Mouse (Mus musculus): ENCODE results near the gene Vps13a. TPM values are rescaled to one million over a fixed set of nuclear protein-coding genes. Genes with fewer than 3 reads are reported as not detected.
A peak's percentile ranks its signal among the peaks of the same experiment; 100 is the strongest.

The Vps13a gene
- total and polyA plus RNA-seq, 3 experiments, result 21.5 to 335 (median 29.7) TPM

DNA sequence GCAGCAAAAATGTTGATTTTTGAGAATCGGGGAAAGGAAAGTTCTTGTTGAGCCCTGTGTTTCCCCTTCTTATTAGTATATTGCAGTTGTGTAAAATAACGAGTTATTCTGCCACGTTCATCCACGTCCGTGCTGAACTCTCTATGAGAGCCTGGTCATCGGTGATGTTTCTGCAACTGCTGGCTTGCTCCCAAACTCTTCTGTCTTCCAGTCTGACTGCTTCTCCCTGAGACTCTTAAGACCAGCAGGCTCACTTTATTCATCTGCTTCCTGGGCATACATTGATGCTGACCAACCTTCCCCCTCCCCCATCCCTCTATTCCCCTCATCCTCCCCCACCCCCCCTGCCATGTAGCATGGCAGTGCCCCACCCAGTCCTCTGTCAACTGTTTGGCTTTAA lies 183.5 kb downstream of the Vps13a start:
- no peak overlapping the region for H3K9ac ChIP-seq (ENCODE audit: control insufficient read depth, low read depth, low read length, poor library complexity, severe bottlenecking)
- H3K9me3 ChIP-seq (replicated peaks; ENCODE audit: insufficient read depth, low read length), result no peaks in the 10 kb centered on the region
- H3K79me2 ChIP-seq (ENCODE audit: control insufficient read depth, insufficient read depth, low read length, poor library complexity), result no peaks in the 10 kb centered on the region
- H3K36me3 ChIP-seq (ENCODE audit: control insufficient read depth in 1 of 2, insufficient read depth in 2 of 2, low read length in 2 of 2), result no peaks in the 10 kb centered on the region
- TF ChIP-seq ZC3H11A (IDR thresholded peaks at IDR 0.05; ENCODE audit: low read depth, low read length) (no peak), CHD1 (IDR thresholded peaks at IDR 0.05; ENCODE audit: low read depth, low read length) (no peak), MEF2A (IDR thresholded peaks at IDR 0.05; ENCODE audit: extremely low read depth, insufficient replicate concordance, low read depth, low read length, poor library complexity, severe bottlenecking) (no peak)
- no peaks in the 10 kb centered on the region for H3K4me1 ChIP-seq (ENCODE audit: control insufficient read depth in 1 of 2, insufficient read depth in 2 of 2, low read length in 2 of 2)
- no peak overlapping the region for H3K4me3 ChIP-seq (ENCODE audit: control insufficient read depth in 1 of 2, insufficient read depth in 1 of 2, low read depth in 2 of 2, low read length in 2 of 2)
- no peak for DNase-seq (ENCODE audit: low read depth, low spot score)
- peaks cover 0 to 3% of the 10 kb centered on the region in 2 experiments; a peak in 2 of 4 replicates for H3K27me3 ChIP-seq (ENCODE audit: control insufficient read depth in 1 of 2, insufficient read depth in 2 of 2, low read length in 2 of 2)
- no peak overlapping the region for H3K27ac ChIP-seq (ENCODE audit: control insufficient read depth, low read depth, low read length)

DNA sequence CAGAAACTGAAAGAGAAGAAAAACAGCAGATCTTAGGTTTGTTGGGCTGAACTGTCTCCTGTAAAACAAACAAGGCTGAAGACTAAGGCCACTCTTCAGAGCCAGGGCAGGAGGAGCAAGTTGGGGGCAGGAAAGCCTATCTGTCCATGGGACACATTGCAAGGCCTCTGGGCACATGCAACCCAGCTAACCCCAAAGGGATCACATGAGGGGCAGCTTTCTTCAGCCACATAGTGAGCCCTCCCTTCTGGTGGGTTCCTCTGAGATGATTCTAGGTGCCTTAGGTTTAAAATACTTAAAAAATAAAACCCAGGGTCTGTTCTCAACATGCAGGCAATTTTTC lies 186.8 kb downstream of the Vps13a start:
- no peak for DNase-seq (ENCODE audit: low read depth, low spot score)
- no peaks in the 10 kb centered on the region for H3K4me1 ChIP-seq (ENCODE audit: control insufficient read depth in 1 of 2, insufficient read depth in 2 of 2, low read length in 2 of 2)
- peaks cover 0 to 3% of the 10 kb centered on the region in 2 experiments; a peak in 3 of 4 replicates for H3K27me3 ChIP-seq (ENCODE audit: control insufficient read depth in 1 of 2, insufficient read depth in 2 of 2, low read length in 2 of 2)
- H3K79me2 ChIP-seq (ENCODE audit: control insufficient read depth, insufficient read depth, low read length, poor library complexity), result no peaks in the 10 kb centered on the region
- H3K27ac ChIP-seq (ENCODE audit: control insufficient read depth, low read depth, low read length), result no peak overlapping the region
- TF ChIP-seq CHD2 (IDR thresholded peaks at IDR 0.05; ENCODE audit: low read length) (no peak), POLR2A (IDR thresholded peaks at IDR 0.05; ENCODE audit: control insufficient read depth in 1 of 2, insufficient read depth in 1 of 2, low read depth in 1 of 2, low read length in 2 of 2, poor library complexity in 1 of 2) (no peak), CHD1 (IDR thresholded peaks at IDR 0.05; ENCODE audit: low read depth, low read length) (no peak), GABPA (IDR thresholded peaks at IDR 0.05; ENCODE audit: low read depth, low read length) (no peak), RAD21 (IDR thresholded peaks at IDR 0.05; ENCODE audit: low read depth, low read length) (no peak), JUND (IDR thresholded peaks at IDR 0.05; ENCODE audit: low read depth, low read length) (no peak), TCF12 (IDR thresholded peaks at IDR 0.05; ENCODE audit: low read depth, low read length) (no peak), MYC (IDR thresholded peaks at IDR 0.05; ENCODE audit: low read depth, low read length) (no peak), BHLHE40 (IDR thresholded peaks at IDR 0.05; ENCODE audit: borderline replicate concordance, low read depth, low read length) (no peak), USF2 (IDR thresholded peaks at IDR 0.05; ENCODE audit: borderline replicate concordance in 1 of 2, insufficient read depth in 1 of 2, low read depth in 1 of 2, low read length in 2 of 2) (no peak), ZC3H11A (IDR thresholded peaks at IDR 0.05; ENCODE audit: low read depth, low read length) (no peak)
- no peaks in the 10 kb centered on the region for H3K36me3 ChIP-seq (ENCODE audit: control insufficient read depth in 1 of 2, insufficient read depth in 2 of 2, low read length in 2 of 2)
- no peaks in the 10 kb centered on the region for H3K9me3 ChIP-seq (replicated peaks; ENCODE audit: insufficient read depth, low read length)
- H3K9ac ChIP-seq (ENCODE audit: control insufficient read depth, low read depth, low read length, poor library complexity, severe bottlenecking), result no peak overlapping the region
- no peak overlapping the region for H3K4me3 ChIP-seq (ENCODE audit: control insufficient read depth in 1 of 2, insufficient read depth in 1 of 2, low read depth in 2 of 2, low read length in 2 of 2)

DNA sequence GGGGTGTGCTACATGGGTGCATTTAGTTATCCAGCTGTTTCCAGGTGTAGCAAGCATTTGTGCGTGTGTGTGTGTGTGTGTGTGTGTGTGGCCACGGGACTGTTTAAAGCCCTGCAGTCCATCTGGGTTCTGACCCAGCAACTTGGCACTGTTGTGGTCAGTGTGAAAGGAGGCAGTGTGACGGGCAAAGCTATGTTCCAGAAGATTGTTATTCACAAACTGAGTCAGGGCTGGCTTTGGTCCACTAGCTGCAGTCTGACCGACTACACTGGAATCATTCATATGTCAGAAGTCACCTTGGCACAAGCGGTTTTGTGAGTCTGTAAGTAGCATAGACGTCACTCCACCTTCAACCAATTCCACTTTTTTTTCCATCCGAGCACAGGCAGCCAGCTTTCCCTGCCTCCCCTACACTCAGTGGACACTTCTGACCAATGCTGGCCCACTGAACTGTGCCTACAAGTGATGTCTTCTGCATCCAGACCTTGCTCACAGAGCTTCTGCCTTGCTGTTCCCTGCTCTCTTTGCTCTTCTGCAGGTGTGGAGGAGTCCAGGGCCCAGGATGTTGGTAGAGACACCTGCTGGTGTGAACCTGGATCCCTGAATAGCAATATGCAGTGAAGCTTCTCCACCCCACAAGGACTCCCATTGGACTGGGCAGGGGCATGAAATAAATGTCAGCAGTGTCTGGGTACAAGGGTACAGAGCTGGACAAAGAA lies 187.3 kb downstream of the Vps13a start:
- H3K9me3 ChIP-seq (replicated peaks; ENCODE audit: insufficient read depth, low read length), result no peaks in the 10 kb centered on the region
- no peaks in the 10 kb centered on the region for H3K79me2 ChIP-seq (ENCODE audit: control insufficient read depth, insufficient read depth, low read length, poor library complexity)
- no peak overlapping the region for H3K9ac ChIP-seq (ENCODE audit: control insufficient read depth, low read depth, low read length, poor library complexity, severe bottlenecking)
- no peak overlapping the region for H3K4me3 ChIP-seq (ENCODE audit: control insufficient read depth in 1 of 2, insufficient read depth in 1 of 2, low read depth in 2 of 2, low read length in 2 of 2)
- H3K27me3 ChIP-seq (ENCODE audit: control insufficient read depth in 1 of 2, insufficient read depth in 2 of 2, low read length in 2 of 2), result peaks cover 1 to 3% of the 10 kb centered on the region in 2 experiments; a peak in 3 of 4 replicates
- H3K4me1 ChIP-seq (ENCODE audit: control insufficient read depth in 1 of 2, insufficient read depth in 2 of 2, low read length in 2 of 2), result no peaks in the 10 kb centered on the region
- DNase-seq (ENCODE audit: low read depth, low spot score), result no peak
- TF ChIP-seq HCFC1 (IDR thresholded peaks at IDR 0.05; ENCODE audit: low read depth, low read length) (no peak), NELFE (IDR thresholded peaks at IDR 0.05; ENCODE audit: low read depth, low read length) (no peak), SMC3 (IDR thresholded peaks at IDR 0.05; ENCODE audit: low read depth, low read length) (peak; percentile 11; the same call in 1 of the 2 replicates)
- H3K36me3 ChIP-seq (ENCODE audit: control insufficient read depth in 1 of 2, insufficient read depth in 2 of 2, low read length in 2 of 2), result no peaks in the 10 kb centered on the region
- H3K27ac ChIP-seq (ENCODE audit: control insufficient read depth, low read depth, low read length), result no peak overlapping the region
